Mouse (Mus musculus) gastrocnemius, adult 2 months (tissue): ENCODE data around the gene Rhob. TPM values are rescaled to one million over a fixed set of nuclear protein-coding genes. Genes with fewer than 3 reads are reported as not detected.

ENCODE experiments used
- DNase-seq: peaks from one replicate; pipeline ENCODE4 v3.0.0; 2022
- H3K27ac ChIP-seq: fragments of 200-600 bp; 2 replicates; pipeline ENCODE4 v1.8.1; 2022; ENCODE audit warnings: mild to moderate bottlenecking
- H3K4me3 ChIP-seq: fragments of 200-600 bp; 2 replicates; pipeline ENCODE4 v1.8.1; 2022; ENCODE audit warnings: mild to moderate bottlenecking, moderate library complexity
- CTCF ChIP-seq: fragments of 200-600 bp; IDR thresholded peaks from 2 replicates; pipeline ENCODE4 v1.8.1; 2022; ENCODE audit warnings: antibody characterized with exemption, mild to moderate bottlenecking, moderate library complexity
- intact Hi-C: fragments of 180-260 bp; cut with DNase I; formaldehyde crosslinking; loops from one replicate; pipeline ENCODE4 v1.15.1; 2025
- total RNA-seq, 2 experiments: library from RNA; stranded (reverse); gene quantifications; 2 replicates each; pipeline ENCODE4 v1.2.3; 2021

Rhob gene
- total RNA-seq, 2 experiments from 2014 or later, result 33.5 to 115 TPM

- TF ChIP-seq CTCF, result no peak
- intact Hi-C loops, result no loop called here
- DNase-seq, result peak; percentile 76
- H3K4me3 ChIP-seq, result no peak overlapping the region
- H3K27ac ChIP-seq, result no peak overlapping the region
Measured at GRCm38 (mm10) chr12:8487959-8488651, 11.7 kb downstream of the Rhob start.

- H3K27ac ChIP-seq, result no peak overlapping the region
- intact Hi-C loops, result no loop called here
- DNase-seq, result peak; percentile 6
- H3K4me3 ChIP-seq, result no peak overlapping the region
- no peak for TF ChIP-seq CTCF
Measured at GRCm38 (mm10) chr12:8487281-8487680, 12.5 kb downstream of the Rhob start.

GRCm38 (mm10) chr12:8485247-8485646, 14.6 kb downstream of the Rhob start:
- H3K4me3 ChIP-seq, result no peak overlapping the region
- intact Hi-C loops, result no loop called here
- TF ChIP-seq CTCF, result no peak
- no peak for DNase-seq
- no peak overlapping the region for H3K27ac ChIP-seq

- intact Hi-C loops, result no loop called here
- DNase-seq, result no peak
- Histone ChIP-seq H3K27ac (no peak overlapping the region), H3K4me3 (no peak overlapping the region)
- TF ChIP-seq CTCF, result no peak
Measured at GRCm38 (mm10) chr12:8482169-8482568, 17.6 kb downstream of the Rhob start.

GRCm38 (mm10) chr12:8474836-8475387, 24.9 kb downstream of the Rhob start:
- Histone ChIP-seq H3K27ac (no peak overlapping the region), H3K4me3 (no peak overlapping the region)
- intact Hi-C loops, result no loop called here
- TF ChIP-seq CTCF, result no peak
- DNase-seq, result no peak

- TF ChIP-seq CTCF, result no peak
- Histone ChIP-seq H3K27ac (no peak overlapping the region), H3K4me3 (no peak overlapping the region)
- DNase-seq, result no peak
- intact Hi-C loops, result no loop called here
Measured at GRCm38 (mm10) chr12:8472591-8473358, 27.0 kb downstream of the Rhob start.

GRCm38 (mm10) chr12:8472051-8472450, 27.8 kb downstream of the Rhob start:
- Histone ChIP-seq H3K27ac (no peak overlapping the region), H3K4me3 (no peak overlapping the region)
- intact Hi-C loops, result no loop called here
- DNase-seq, result no peak
- TF ChIP-seq CTCF, result no peak

- DNase-seq, result no peak
- H3K27ac ChIP-seq, result no peak overlapping the region
- intact Hi-C loops, result no loop called here
- no peak for TF ChIP-seq CTCF
- no peak overlapping the region for H3K4me3 ChIP-seq
Measured at GRCm38 (mm10) chr12:8470962-8471361, 28.8 kb downstream of the Rhob start.

GRCm38 (mm10) chr12:8469742-8470494, 29.9 kb downstream of the Rhob start:
- TF ChIP-seq CTCF, result no peak
- no peak overlapping the region for H3K27ac ChIP-seq
- H3K4me3 ChIP-seq, result no peak overlapping the region
- intact Hi-C loops, result no loop called here
- no peak for DNase-seq

GRCm38 (mm10) chr12:8468221-8468865, 31.5 kb downstream of the Rhob start:
- Histone ChIP-seq H3K4me3 (no peak overlapping the region), H3K27ac (no peak overlapping the region)
- no peak for DNase-seq
- intact Hi-C loops, result no loop called here
- TF ChIP-seq CTCF, result no peak

GRCm38 (mm10) chr12:8467029-8467924, 32.5 kb downstream of the Rhob start:
- intact Hi-C loops, result no loop called here
- H3K27ac ChIP-seq, result no peak overlapping the region
- TF ChIP-seq CTCF, result no peak
- no peak overlapping the region for H3K4me3 ChIP-seq
- DNase-seq, result no peak
